In the genomic region with DNA sequence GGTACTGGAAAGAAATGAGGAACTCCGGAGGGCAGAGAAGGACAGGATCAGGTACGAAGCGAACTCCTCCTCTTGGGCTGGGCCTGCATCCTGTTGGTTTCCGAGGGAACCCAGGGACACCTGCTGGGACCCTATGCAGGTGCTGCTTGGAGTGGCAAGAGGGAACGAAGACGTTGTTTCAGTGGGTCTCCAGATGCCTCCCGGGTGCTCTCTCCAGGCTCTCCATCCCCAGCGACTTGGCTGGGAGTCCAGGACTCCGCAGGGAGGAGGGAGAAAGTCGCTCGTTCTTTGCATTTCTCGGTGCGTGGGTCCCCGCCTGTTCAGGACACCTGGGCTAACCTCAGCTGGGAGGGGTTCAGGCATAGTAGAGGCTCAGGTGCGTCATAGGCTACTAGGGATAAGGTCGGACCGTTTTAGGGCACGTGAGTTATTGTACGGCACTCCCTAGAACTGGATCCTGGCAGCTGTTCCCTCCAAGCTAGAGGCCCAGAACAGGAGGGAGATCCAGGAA, we compare ENCODE assay signal across 8 mouse cellular contexts. TPM values are rescaled to one million over a fixed set of nuclear protein-coding genes. Genes with fewer than 3 reads are reported as not detected.
A peak's percentile ranks its signal among the peaks of the same experiment; 100 is the strongest.
DNase-seq lines count a peak whose midpoint lies in the region; ATAC-seq and TF ChIP-seq lines count a peak whose summit lies in the region.

No protein-coding gene starts in this region.

- peak overlapping the region; percentile 50 for H3K4me3 ChIP-seq in heart, embryonic 15.5 days
- H3K4me3 ChIP-seq in bone marrow macrophage, adult 2 months (ENCODE audit: insufficient read depth, low read length), result 0 out of 2 replicates have a peak overlapping the region, but pooled peaks have one; percentile 11
- H3K4me3 ChIP-seq in forebrain, embryonic 13.5 days, result peak overlapping the region; percentile 38
- H3K4me3 ChIP-seq in kidney, postnatal 0 days (replicated peaks; ENCODE audit: low read depth, low read length), result peak overlapping the region; percentile 34

- no peak for TF ChIP-seq POLR2A in bone marrow macrophage, adult 2 months (IDR thresholded peaks at IDR 0.05; ENCODE audit: borderline replicate concordance, low read depth, low read length)

- peak overlapping the region; percentile 85 for H3K4me2 ChIP-seq in heart, embryonic 15.5 days
- H3K4me2 ChIP-seq in forebrain, embryonic 13.5 days, result peak overlapping the region; percentile 70
- H3K4me2 ChIP-seq in kidney, postnatal 0 days (ENCODE audit: low read length), result peak overlapping the region; percentile 60

- H3K36me3 ChIP-seq in heart, embryonic 15.5 days, result no peaks in the 10 kb centered on the region
- H3K36me3 ChIP-seq in forebrain, embryonic 13.5 days (ENCODE audit: poor library complexity, severe bottlenecking), result no peaks in the 10 kb centered on the region
- no peaks in the 10 kb centered on the region for H3K36me3 ChIP-seq in kidney, postnatal 0 days (ENCODE audit: insufficient read depth, low read length)

- H3K9ac ChIP-seq in heart, embryonic 15.5 days, result peak overlapping the region; percentile 40; the same call in 1 of the 2 replicates
- H3K9ac ChIP-seq in forebrain, embryonic 13.5 days, result peak overlapping the region; percentile 45
- H3K9ac ChIP-seq in kidney, postnatal 0 days (ENCODE audit: low read depth, low read length), result peak overlapping the region; percentile 64

- H3K4me1 ChIP-seq in heart, embryonic 15.5 days (replicated peaks), result peaks cover 5% of the 10 kb centered on the region
- no peaks in the 10 kb centered on the region; the same call in 1 of the 2 replicates for H3K4me1 ChIP-seq in bone marrow macrophage, adult 2 months (ENCODE audit: control insufficient read depth, insufficient read depth, low read length)
- peaks cover 14% of the 10 kb centered on the region for H3K4me1 ChIP-seq in forebrain, embryonic 13.5 days
- peaks cover 3% of the 10 kb centered on the region; the same call in 1 of the 2 replicates for H3K4me1 ChIP-seq in kidney, postnatal 0 days (replicated peaks; ENCODE audit: insufficient read depth, low read length)

- no peak for TF ChIP-seq CTCF in bone marrow macrophage, adult 2 months (IDR thresholded peaks at IDR 0.05; ENCODE audit: low read depth, low read length)
- no peak for TF ChIP-seq CTCF in kidney, postnatal 0 days (IDR thresholded peaks at IDR 0.05; ENCODE audit: low read depth)

- no peak for ATAC-seq in heart, embryonic 15.5 days (replicated peaks; ENCODE audit: insufficient number of reproducible peaks, insufficient read depth, low FRiP score, low read depth)
- ATAC-seq in forebrain, embryonic 13.5 days, result peak; percentile 24; the same call in 1 of the 2 replicates
- ATAC-seq in kidney, postnatal 0 days (replicated peaks; ENCODE audit: low FRiP score, low read depth), result peak; percentile 74; the same call in 1 of the 2 replicates

- H3K27me3 ChIP-seq in heart, embryonic 15.5 days, result peaks cover 16% of the 10 kb centered on the region; the same call in 1 of the 2 replicates
- peaks cover 19% of the 10 kb centered on the region for H3K27me3 ChIP-seq in forebrain, embryonic 13.5 days
- no peaks in the 10 kb centered on the region for H3K27me3 ChIP-seq in kidney, postnatal 0 days (ENCODE audit: insufficient read depth, low read length)

- no peak for DNase-seq in heart, postnatal 36 days
- DNase-seq in kidney, postnatal 0 days (ENCODE audit: low spot score), result peak; percentile 34
- peak; percentile 20 to 32 for DNase-seq in lung, postnatal 4 days
- DNase-seq in testis, postnatal 14 days (ENCODE audit: low spot score), result peak; percentile 9
- no peak for DNase-seq in adrenal gland, adult 2 months

- 5% methylated on average over 19 of the region's 19 CpGs for WGBS in heart, embryonic 15.5 days
- WGBS in forebrain, embryonic 13.5 days, result 2% methylated on average over 19 of the region's 19 CpGs
- WGBS in kidney, postnatal 0 days, result 3% methylated on average over 19 of the region's 19 CpGs

- intact Hi-C loops in heart, postnatal 36 days (cut with DNase I), result no loop called here

- no peak overlapping the region for H3K27ac ChIP-seq in heart, embryonic 15.5 days
- no peak overlapping the region for H3K27ac ChIP-seq in bone marrow macrophage, adult 2 months (ENCODE audit: insufficient read depth, low read depth, low read length)
- H3K27ac ChIP-seq in forebrain, embryonic 13.5 days, result no peak overlapping the region
- 0 out of 2 replicates have a peak overlapping the region, but pooled peaks have one; percentile 50 for H3K27ac ChIP-seq in kidney, postnatal 0 days

- H3K9me3 ChIP-seq in heart, embryonic 15.5 days (replicated peaks), result no peaks in the 10 kb centered on the region
- H3K9me3 ChIP-seq in forebrain, embryonic 13.5 days (replicated peaks), result no peaks in the 10 kb centered on the region
- no peaks in the 10 kb centered on the region for H3K9me3 ChIP-seq in kidney, postnatal 0 days (replicated peaks; ENCODE audit: low read length)

RNA-seq across cellular contexts. Expression of gene Exph5, which starts 0.4 kb away (rescaled TPM):
- 0.31 and 0.93 TPM in 2 replicates for polyA plus RNA-seq in heart, embryonic 15.5 days (2015; fragmentation: Nextera tagmentation; extraction: Ambion mirVana)
- under 1 TPM; 0.30 to 0.44 TPM for total RNA-seq in heart, postnatal 36 days (2021)
- polyA plus RNA-seq in bone marrow macrophage, adult 2 months (2012; ENCODE audit: insufficient read depth, insufficient read length, missing spikeins), result not detected in 2 replicates
- polyA plus RNA-seq in forebrain, embryonic 13.5 days (2015; fragmentation: Nextera tagmentation; extraction: Ambion mirVana), result 0.10 TPM in 1 of 2 replicates, not detected in the other
- polyA plus RNA-seq in kidney, postnatal 0 days (2015; fragmentation: Nextera tagmentation; extraction: Ambion mirVana), result 2.4 and 2.8 TPM in 2 replicates
- total RNA-seq in adrenal gland, adult 2 months (2021), result under 1 TPM; 0.12 to 0.17 TPM
- not detected in 2 replicates for polyA plus RNA-seq in adrenal gland, adult 2 months (2012; rRNA removed)

RNA-seq across cellular contexts. Expression of gene Ddx10, which starts 54.0 kb away (rescaled TPM):
- polyA plus RNA-seq in heart, embryonic 15.5 days (2015; fragmentation: Nextera tagmentation; extraction: Ambion mirVana), result 14.8 and 17.5 TPM in 2 replicates
- total RNA-seq in heart, postnatal 36 days (2021), result 10 to 100 TPM; 10.0 to 11.6 TPM
- 14.5 and 15.4 TPM in 2 replicates for polyA plus RNA-seq in bone marrow macrophage, adult 2 months (2012; ENCODE audit: insufficient read depth, insufficient read length, missing spikeins)
- 22.6 and 23.5 TPM in 2 replicates for polyA plus RNA-seq in forebrain, embryonic 13.5 days (2015; fragmentation: Nextera tagmentation; extraction: Ambion mirVana)
- 26.6 and 27.2 TPM in 2 replicates for polyA plus RNA-seq in kidney, postnatal 0 days (2015; fragmentation: Nextera tagmentation; extraction: Ambion mirVana)
- 10 to 100 TPM; 17.5 to 19.7 TPM for total RNA-seq in adrenal gland, adult 2 months (2021)
- polyA plus RNA-seq in adrenal gland, adult 2 months (2012; rRNA removed), result 0.16 and 0.18 TPM in 2 replicates

Comparison
In these comparisons a context has a peak if more than half of its experiments do, and no peak if none do; other contexts are left out.
1. DNase-seq: peak in kidney, postnatal 0 days (single experiment), lung, postnatal 4 days (2 of 2) and testis, postnatal 14 days (single experiment); none in heart, postnatal 36 days (0 of 2) and adrenal gland, adult 2 months (single experiment).
2. RNA of gene Ddx10, which starts 54.0 kb away (polyA plus RNA-seq): 26.6 to 27.2 TPM in kidney, postnatal 0 days, 22.6 to 23.5 TPM in forebrain, embryonic 13.5 days, 14.8 to 17.5 TPM in heart, embryonic 15.5 days and 14.5 to 15.4 TPM in bone marrow macrophage, adult 2 months; 0.16 to 0.18 TPM in adrenal gland, adult 2 months; every median in the first group is over 10 times any median in the second.
3. Peak in every context shown above with its lines, with median percentiles within 50 percentile points of each other: H3K4me2 ChIP-seq, H3K4me3 ChIP-seq and H3K9ac ChIP-seq.